Mouse (Mus musculus) G1E (cell line): ENCODE results near the gene Drc1.

Experiments used
- CTCF ChIP-seq: IDR thresholded peaks from 2 replicates; pipeline ENCODE4 v1.5.1; 2012; ENCODE audit warnings: low read depth, low read length, inconsistent platforms, mixed read lengths
- TAL1 ChIP-seq: conservative IDR thresholded peaks from 2 replicates; pipeline ENCODE4 v1.6.1; 2012; ENCODE audit warnings: low read depth, low read length, inconsistent platforms, mixed read lengths

DNA sequence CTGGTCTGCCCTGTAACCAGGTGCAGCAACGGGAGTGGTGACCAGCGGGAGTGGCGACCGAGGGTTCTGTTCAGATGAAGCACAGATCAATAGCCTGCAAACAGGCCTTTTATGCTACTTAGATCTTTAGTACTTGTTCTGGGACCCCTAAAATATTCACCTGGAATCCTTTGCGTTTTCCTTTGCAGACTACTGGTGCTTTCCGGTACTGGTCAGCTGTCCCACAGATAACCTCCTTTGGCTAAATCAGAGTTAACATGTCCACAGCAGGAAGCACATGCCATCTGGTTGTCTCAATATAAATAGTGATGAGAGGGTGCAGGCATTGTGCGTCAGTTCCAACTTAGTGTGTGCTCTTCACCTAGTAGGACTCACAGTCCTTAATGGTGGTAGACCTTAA, 22.4 kb upstream of the Drc1 start:
- TF ChIP-seq CTCF (no peak), TAL1 (no peak)
